Mouse (Mus musculus) cerebellum, postnatal 36 days (tissue): Measurements from ENCODE around the gene 5430427O19Rik.

Experiments
- DNase-seq, 2 experiments: peaks; one replicate each; pipeline ENCODE4 v3.0.0; 2021 to 2022; ENCODE audit warnings: mixed read lengths in 2 of 2

Gene 5430427O19Rik

DNA sequence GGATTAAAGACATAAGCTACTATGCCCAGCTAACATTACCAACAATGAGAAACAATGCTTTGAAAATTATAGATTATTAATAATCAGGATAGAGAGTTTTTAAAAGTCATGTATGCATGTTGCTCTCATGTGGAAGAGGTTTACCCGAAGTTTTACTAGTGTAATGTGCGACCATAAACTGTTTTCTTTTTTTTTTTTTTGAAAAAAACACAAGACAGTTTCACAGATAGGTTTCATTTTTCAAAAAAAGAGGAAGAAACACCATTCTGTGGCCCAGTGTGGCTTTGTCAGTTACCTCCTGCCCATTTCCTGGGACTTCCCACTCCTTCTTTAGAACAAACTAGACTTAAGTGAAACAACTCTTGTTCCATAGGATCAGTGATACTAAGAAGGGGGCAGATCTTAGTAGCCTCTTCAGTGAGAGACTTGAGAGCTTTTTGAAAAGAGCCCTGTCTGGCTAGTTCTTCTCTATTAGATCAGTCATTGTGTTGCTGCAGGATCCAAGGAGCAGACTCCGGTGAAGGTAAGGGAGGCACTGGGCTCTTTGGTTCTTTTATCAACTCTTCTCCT lies at the start of gene 5430427O19Rik:
Gene 5430427O19Rik (plus strand): TSS at position 441 of the 570 bp plus-strand sequence.
- DNase-seq: no peak

- no peak for DNase-seq
These were observed 42.3 kb upstream of the 5430427O19Rik start for GRCm38 (mm10) chrX:85827719-85828453.

GRCm38 (mm10) chrX:85829000-85829399 lies 41.2 kb upstream of the 5430427O19Rik start:
- DNase-seq: no peak

DNA sequence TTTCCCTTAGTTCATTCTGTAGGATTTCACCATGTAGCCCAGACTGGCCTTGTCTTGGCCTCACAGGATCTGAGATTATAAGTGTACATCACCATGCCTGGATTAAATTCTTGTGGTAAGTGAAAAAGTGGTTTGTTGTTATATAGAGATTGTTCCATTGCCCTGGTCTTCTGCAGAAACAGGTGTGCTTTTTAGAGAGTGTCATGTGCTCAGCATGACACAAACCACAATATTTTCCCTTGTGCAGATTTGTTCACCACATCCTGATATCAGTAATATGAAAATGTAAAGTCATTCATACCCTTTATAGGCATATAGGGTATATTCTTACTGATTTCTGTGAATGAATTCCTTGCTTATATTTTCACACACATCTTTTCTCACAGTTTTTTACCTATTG lies 31.0 kb upstream of the 5430427O19Rik start:
- no peak for DNase-seq

- no peak for DNase-seq
These were observed 14.2 kb upstream of the 5430427O19Rik start for GRCm38 (mm10) chrX:85855938-85856337.

DNA sequence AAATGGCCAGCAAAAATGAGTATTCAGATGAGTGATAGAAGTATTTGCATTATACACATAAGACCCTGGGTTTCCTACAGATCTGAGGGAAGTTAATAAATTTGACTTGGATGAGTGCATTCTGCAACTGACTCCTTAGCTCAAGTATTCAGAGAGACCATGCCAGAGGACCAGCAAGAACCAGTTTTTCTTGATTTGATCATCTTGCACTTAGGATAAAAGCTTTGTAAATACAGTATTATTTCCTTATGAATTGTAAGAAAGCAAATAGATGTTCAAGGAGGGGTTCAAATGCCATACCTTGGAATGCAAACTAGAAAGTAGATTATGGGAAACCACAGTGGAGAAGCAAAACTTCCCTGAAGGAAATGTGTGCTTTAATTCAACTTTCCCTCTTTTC lies 13.0 kb upstream of the 5430427O19Rik start:
- no peak for DNase-seq

DNA sequence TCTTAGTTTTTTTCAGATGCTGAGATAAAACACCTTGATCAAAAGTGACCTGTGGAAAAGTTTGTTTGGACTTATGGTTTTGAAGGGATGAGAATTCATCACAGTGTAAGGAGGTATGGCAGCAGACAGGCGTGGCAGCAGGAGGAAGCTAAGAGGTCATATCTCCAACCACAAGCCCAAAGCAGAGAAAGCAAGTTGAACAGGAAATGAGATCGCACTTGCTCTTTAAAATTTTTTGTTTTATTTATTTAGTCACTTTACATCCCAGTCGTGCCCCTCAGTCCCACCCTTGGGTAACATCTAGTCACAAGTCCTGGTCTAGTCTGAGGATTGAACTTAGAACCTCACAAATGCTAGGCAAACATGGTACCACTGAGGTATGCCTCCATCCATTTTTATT lies 2.1 kb upstream of the 5430427O19Rik start:
- DNase-seq: no peak

GRCm38 (mm10) chrX:85871371-85872056 lies 1.4 kb downstream of the 5430427O19Rik start:
- DNase-seq: no peak

- DNase-seq: no peak
These were observed 4.2 kb downstream of the 5430427O19Rik start for GRCm38 (mm10) chrX:85874367-85874766.

DNA sequence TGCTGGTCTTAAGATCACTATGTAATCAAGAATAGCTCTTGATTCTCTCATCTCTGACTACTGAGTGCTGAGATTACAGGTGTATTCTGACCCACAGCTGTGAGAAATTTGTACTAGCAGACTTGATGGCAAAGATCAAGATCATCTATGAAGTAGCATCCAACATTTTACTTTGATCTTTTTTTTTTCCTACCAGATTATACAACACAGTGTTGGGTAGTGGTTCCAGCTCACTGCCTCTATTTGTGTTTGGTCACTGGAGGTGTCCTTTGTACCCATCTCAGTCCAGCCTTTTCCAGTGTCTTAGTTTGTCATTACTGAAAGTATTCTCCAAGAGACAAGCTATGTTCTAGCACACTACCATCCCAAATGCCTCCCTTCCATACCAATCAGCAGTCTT lies 5.8 kb downstream of the 5430427O19Rik start:
- DNase-seq: no peak

- DNase-seq: no peak
These were observed 7.6 kb downstream of the 5430427O19Rik start for GRCm38 (mm10) chrX:85877747-85878146.

DNA sequence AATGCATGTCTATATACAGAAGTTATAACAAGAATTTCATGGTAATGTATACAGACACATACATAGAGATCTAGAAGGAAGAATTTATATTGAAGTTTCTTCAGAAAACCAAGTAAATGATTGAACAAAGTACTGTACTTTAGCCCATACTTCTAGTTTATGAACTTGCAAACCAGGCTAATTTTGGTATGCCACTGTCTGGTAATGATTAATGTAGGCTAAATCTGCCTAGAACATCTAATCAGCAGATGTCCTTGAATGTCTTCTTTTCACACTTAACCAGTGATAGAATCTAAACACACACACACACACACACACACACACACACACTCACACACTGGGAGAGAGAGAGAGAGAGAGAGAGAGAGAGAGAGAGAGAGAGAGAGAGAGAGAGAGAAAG lies 8.1 kb downstream of the 5430427O19Rik start:
- DNase-seq: no peak

GRCm38 (mm10) chrX:85879198-85879977 lies 9.2 kb downstream of the 5430427O19Rik start:
- peak; percentile 3 to 9 for DNase-seq

GRCm38 (mm10) chrX:85886651-85887050 lies 16.5 kb downstream of the 5430427O19Rik start:
- DNase-seq: no peak

- DNase-seq: no peak
These were observed 31.0 kb downstream of the 5430427O19Rik start for GRCm38 (mm10) chrX:85901195-85901594.

DNA sequence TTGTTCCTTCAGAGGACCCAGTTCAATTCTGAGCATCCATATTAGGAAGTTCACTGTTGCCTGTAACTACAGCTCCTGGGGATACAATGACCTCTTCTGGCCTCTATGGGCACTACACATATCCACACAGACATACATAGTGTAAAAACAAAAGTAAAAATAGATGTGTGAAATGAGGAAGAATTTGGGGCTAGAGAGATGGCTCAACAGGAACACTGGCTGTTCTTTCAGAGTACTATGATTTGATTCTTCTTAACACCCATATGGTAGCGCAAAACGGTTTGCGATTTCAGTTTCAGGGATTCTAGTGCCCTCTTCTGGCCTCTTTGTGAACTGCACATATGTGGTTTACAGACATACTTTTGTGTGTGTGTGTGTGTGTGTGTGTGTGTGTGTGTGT lies 48.9 kb downstream of the 5430427O19Rik start:
- peak in 1 of 2 experiments; percentile 2 for DNase-seq

DNA sequence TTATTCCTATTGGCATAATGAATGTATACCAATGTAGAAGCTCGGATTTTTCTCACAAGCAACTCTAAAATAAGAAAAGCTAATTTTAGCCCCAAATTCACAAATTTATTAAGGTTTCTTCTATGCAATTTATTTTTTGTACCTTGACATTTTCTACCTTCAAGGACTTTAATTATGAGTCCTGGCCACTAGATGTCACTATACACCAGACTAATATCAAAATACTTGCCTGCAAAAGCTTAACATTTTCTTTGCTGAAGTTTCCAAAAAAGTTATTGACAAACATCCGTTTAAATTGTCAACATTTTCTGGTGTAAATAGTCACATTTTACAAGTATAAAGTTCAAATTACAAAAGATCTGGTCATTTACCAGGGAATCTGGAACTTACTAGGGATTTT lies 62.8 kb downstream of the 5430427O19Rik start:
- no peak for DNase-seq
